Mouse (Mus musculus) heart, adult 2 months (tissue): Measurements from ENCODE around the gene Ly6c2.

Experiments used
- CTCF ChIP-seq: fragments of 200-600 bp; IDR thresholded peaks from 2 replicates; pipeline ENCODE4 v1.8.1; 2022; ENCODE audit warnings: antibody characterized with exemption, mild to moderate bottlenecking, moderate library complexity
- EP300 ChIP-seq: fragments of 200-500 bp; IDR thresholded peaks from 2 replicates; pipeline ENCODE4 v1.6.1; 2011; ENCODE audit warnings: low read depth, low read length, control low read depth; ENCODE audit not compliant: insufficient read depth

GRCm38 (mm10) chr15:75157646-75158045, 45.9 kb upstream of the Ly6c2 start:
- TF ChIP-seq CTCF = no peak
- no peak for TF ChIP-seq EP300
